Mouse (Mus musculus) heart, embryonic 13.5 days (tissue): ENCODE measurements at regions not wholly inside any gene's neighbourhood (a gene's known extent, or its start where the extent isn't known, plus 50 kb on each side); places are given as distances from the start of the nearest gene placed in this dataset.

Source experiments
- ATAC-seq: fragments of 200-750 bp; cut with Nextera tagmentation; 2 replicates; pipeline ENCODE4 v1.8.0; 2017; ENCODE audit warnings: moderate TSS enrichment; ENCODE audit not compliant: insufficient number of reproducible peaks, low FRiP score, low TSS enrichment; ENCODE audit errors: extremely low read depth
- H3K27ac ChIP-seq: fragments of 300-500 bp; sonication (generic); replicated peaks from 2 replicates; pipeline ENCODE4 v1.5.1; 2015; ENCODE audit warnings: moderate library complexity, mild to moderate bottlenecking, inconsistent platforms
- H3K27me3 ChIP-seq: fragments of 300-500 bp; sonication (generic); replicated peaks from 2 replicates; pipeline ENCODE4 v1.6.1; 2015; ENCODE audit warnings: mild to moderate bottlenecking, inconsistent platforms
- H3K36me3 ChIP-seq: fragments of 300-500 bp; sonication (generic); 2 replicates; pipeline ENCODE4 v1.6.1; 2015; ENCODE audit warnings: mild to moderate bottlenecking, inconsistent platforms
- H3K4me1 ChIP-seq: fragments of 300-500 bp; sonication (generic); 2 replicates; pipeline ENCODE4 v1.6.1; 2015; ENCODE audit warnings: inconsistent platforms
- H3K4me2 ChIP-seq: fragments of 300-500 bp; sonication (generic); 2 replicates; pipeline ENCODE4 v1.6.1; 2015; ENCODE audit warnings: inconsistent platforms, mild to moderate bottlenecking, moderate library complexity
- H3K4me3 ChIP-seq: fragments of 300-500 bp; sonication (generic); 2 replicates; pipeline ENCODE4 v1.5.1; 2015; ENCODE audit warnings: moderate library complexity, mild to moderate bottlenecking, inconsistent platforms
- H3K9ac ChIP-seq: fragments of 300-500 bp; sonication (generic); 2 replicates; pipeline ENCODE4 v1.6.1; 2015; ENCODE audit warnings: inconsistent platforms, mild to moderate bottlenecking, moderate library complexity
- H3K9me3 ChIP-seq: fragments of 300-500 bp; sonication (generic); 2 replicates; pipeline ENCODE4 v1.6.1; 2016; ENCODE audit warnings: inconsistent platforms
- whole genome bisulfite sequencing: fragments of 180-500 bp; shearing (Covaris S2); methylation state at CpG from one replicate; pipeline ENCODE4 v1.1.7; 2015; ENCODE audit warnings: mixed read lengths; 5-methylcytosine and 5-hydroxymethylcytosine counted together

DNA sequence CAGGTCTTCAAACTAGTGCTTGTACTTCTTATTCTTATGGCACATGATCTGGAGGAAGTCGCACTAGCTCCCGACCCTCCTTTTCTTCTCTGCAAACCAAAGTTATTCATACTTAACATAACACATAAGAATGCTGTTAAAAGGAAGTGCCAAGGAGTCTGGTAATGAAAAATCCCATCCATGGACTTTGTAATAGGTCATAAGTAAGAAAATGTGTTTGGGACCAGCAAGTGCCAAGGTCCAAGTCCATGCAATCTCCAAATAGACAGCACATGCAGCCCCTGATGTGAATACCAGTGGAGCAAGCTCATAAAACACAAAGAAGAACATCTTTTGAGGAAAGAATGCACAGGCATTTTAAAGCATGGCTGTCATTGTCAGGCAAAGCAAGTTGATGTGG lies 481.4 kb downstream of the Nuf2 start:
- Histone ChIP-seq H3K9ac (no peak overlapping the region), H3K4me3 (no peak overlapping the region), H3K27ac (no peak overlapping the region), H3K9me3 (no peaks in the 10 kb centered on the region), H3K27me3 (no peaks in the 10 kb centered on the region), H3K36me3 (no peaks in the 10 kb centered on the region), H3K4me1 (no peaks in the 10 kb centered on the region), H3K4me2 (no peak overlapping the region)
- WGBS: 85% methylated on average over 2 of the region's 2 CpGs
- ATAC-seq: no peak

DNA sequence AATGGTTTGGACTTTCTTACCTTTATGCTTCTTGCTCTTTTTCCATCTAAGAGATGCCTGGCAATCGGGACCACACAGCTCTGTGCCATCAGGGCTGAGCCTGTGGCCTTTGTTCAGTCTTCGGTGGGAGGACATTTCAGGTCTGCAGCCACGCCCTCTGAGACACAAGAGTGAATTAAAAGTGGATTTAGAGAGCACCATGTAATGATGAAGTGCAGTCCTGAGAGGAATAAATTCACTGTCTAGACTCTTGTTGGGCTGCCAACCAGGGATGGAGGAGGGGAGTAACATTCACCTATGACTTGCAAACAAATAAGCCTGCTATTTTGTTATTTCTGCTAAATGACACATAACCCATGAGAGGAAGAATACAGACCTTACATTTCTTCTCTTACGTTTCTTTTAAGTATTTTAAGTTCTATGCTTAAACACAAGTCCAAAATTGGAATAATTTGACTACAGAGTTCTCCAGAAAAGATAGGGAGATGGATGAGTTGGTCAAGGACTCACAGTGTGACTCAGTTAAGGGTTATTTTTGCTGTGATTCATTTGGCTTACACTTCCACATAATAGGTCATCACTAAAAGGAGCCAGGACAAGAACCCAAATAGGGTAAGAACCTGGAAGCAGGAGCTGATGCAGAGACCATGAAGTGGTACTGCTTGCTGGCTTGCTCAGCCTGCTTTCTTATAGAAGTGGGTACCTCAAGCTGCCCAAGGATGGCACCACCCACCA lies 484.3 kb downstream of the Nuf2 start:
- H3K27me3 ChIP-seq: no peaks in the 10 kb centered on the region
- H3K27ac ChIP-seq: no peak overlapping the region
- H3K4me2 ChIP-seq: no peak overlapping the region
- no peak overlapping the region for H3K4me3 ChIP-seq
- no peaks in the 10 kb centered on the region for H3K9me3 ChIP-seq
- ATAC-seq: no peak
- no peaks in the 10 kb centered on the region for H3K4me1 ChIP-seq
- no peaks in the 10 kb centered on the region for H3K36me3 ChIP-seq
- no peak overlapping the region for H3K9ac ChIP-seq
- WGBS: 75% methylated on average over 4 of the region's 4 CpGs

GRCm38 (mm10) chr1:169033517-169033916 lies 497.7 kb downstream of the Nuf2 start:
- H3K4me3 ChIP-seq: no peak overlapping the region
- no peak for ATAC-seq
- 76% methylated on average over 1 of the region's 1 CpGs for WGBS
- H3K9ac ChIP-seq: no peak overlapping the region
- H3K4me2 ChIP-seq: no peak overlapping the region
- no peaks in the 10 kb centered on the region for H3K4me1 ChIP-seq
- H3K36me3 ChIP-seq: no peaks in the 10 kb centered on the region
- H3K27me3 ChIP-seq: no peaks in the 10 kb centered on the region
- no peaks in the 10 kb centered on the region; the same call in 1 of the 2 replicates for H3K9me3 ChIP-seq
- H3K27ac ChIP-seq: no peak overlapping the region

- no peaks in the 10 kb centered on the region; the same call in 1 of the 2 replicates for H3K9me3 ChIP-seq
- H3K4me1 ChIP-seq: no peaks in the 10 kb centered on the region
- H3K9ac ChIP-seq: no peak overlapping the region
- no peak overlapping the region for H3K27ac ChIP-seq
- no peak for ATAC-seq
- no peaks in the 10 kb centered on the region for H3K36me3 ChIP-seq
- H3K4me2 ChIP-seq: no peak overlapping the region
- H3K27me3 ChIP-seq: no peaks in the 10 kb centered on the region
- WGBS: 60% methylated on average over 8 of the region's 8 CpGs
- no peak overlapping the region for H3K4me3 ChIP-seq
Observed at GRCm38 (mm10) chr1:169031849-169032542, 499.3 kb downstream of the Nuf2 start.

GRCm38 (mm10) chr1:169027706-169028105 lies 503.6 kb downstream of the Nuf2 start:
- no peak overlapping the region for H3K27ac ChIP-seq
- no peaks in the 10 kb centered on the region for H3K27me3 ChIP-seq
- H3K9ac ChIP-seq: no peak overlapping the region
- no peaks in the 10 kb centered on the region for H3K9me3 ChIP-seq
- no peaks in the 10 kb centered on the region for H3K36me3 ChIP-seq
- H3K4me2 ChIP-seq: no peak overlapping the region
- H3K4me3 ChIP-seq: no peak overlapping the region
- no peak for ATAC-seq
- WGBS: 77% methylated on average over 6 of the region's 6 CpGs
- no peaks in the 10 kb centered on the region for H3K4me1 ChIP-seq

DNA sequence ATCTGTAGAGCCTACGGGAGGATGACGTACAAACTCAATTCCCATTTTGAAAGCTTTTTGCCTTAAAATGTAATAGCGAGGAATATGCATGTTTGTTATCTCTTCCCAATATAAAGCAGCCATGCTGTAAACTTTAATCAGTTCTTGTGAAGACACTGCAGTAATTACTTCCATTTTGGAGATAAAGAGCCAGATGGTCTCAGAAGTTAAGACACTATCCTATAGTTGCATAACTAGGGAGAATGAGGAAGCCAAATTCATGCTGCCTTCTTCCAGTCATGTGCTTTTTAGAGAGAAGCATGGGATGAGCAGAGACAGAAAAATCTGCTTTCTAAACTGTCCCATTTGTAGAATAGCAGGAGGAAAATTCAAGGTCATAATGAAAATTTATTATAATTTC lies 504.0 kb downstream of the Nuf2 start:
- Histone ChIP-seq H3K27ac (no peak overlapping the region), H3K4me3 (no peak overlapping the region), H3K9ac (no peak overlapping the region), H3K36me3 (no peaks in the 10 kb centered on the region), H3K27me3 (no peaks in the 10 kb centered on the region), H3K4me1 (no peaks in the 10 kb centered on the region), H3K9me3 (no peaks in the 10 kb centered on the region), H3K4me2 (no peak overlapping the region)
- WGBS: 81% methylated on average over 3 of the region's 3 CpGs
- no peak for ATAC-seq

DNA sequence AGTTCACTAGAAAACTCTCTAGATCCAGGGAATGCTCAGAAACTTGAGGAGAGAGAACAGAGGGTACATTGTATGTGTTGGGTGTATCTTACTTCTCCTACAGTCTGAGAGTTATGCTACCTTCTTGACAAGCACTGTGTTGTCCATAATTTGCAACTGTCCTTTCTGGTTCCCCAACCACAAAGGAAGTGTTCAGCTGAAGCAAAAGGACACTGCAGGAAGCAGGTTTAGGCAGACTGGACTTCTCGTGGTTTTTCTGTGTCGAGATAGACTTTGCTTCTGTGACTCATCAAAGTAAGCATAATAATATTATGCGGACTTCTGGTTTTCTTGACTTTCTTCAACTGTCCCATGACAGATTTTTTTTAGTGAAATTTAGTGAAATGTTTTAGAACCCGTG lies 506.7 kb downstream of the Nuf2 start:
- no peak overlapping the region for H3K9ac ChIP-seq
- no peaks in the 10 kb centered on the region for H3K36me3 ChIP-seq
- no peak overlapping the region for H3K4me2 ChIP-seq
- no peak overlapping the region for H3K4me3 ChIP-seq
- no peak for ATAC-seq
- H3K27me3 ChIP-seq: no peaks in the 10 kb centered on the region
- H3K9me3 ChIP-seq: no peaks in the 10 kb centered on the region
- 73% methylated on average over 4 of the region's 4 CpGs for WGBS
- no peak overlapping the region for H3K27ac ChIP-seq
- no peaks in the 10 kb centered on the region for H3K4me1 ChIP-seq

GRCm38 (mm10) chr1:168991506-168992244 lies 539.6 kb downstream of the Nuf2 start:
- no peak overlapping the region for H3K9ac ChIP-seq
- no peaks in the 10 kb centered on the region for H3K4me1 ChIP-seq
- no peaks in the 10 kb centered on the region for H3K36me3 ChIP-seq
- H3K27ac ChIP-seq: no peak overlapping the region
- H3K27me3 ChIP-seq: no peaks in the 10 kb centered on the region
- WGBS: 78% methylated on average over 14 of the region's 14 CpGs
- ATAC-seq: no peak
- H3K9me3 ChIP-seq: no peaks in the 10 kb centered on the region
- no peak overlapping the region for H3K4me3 ChIP-seq
- no peak overlapping the region for H3K4me2 ChIP-seq

GRCm38 (mm10) chr1:168975037-168975698 lies 543.1 kb upstream of the Pbx1 start:
- H3K4me1 ChIP-seq: no peaks in the 10 kb centered on the region
- no peak overlapping the region for H3K27ac ChIP-seq
- H3K4me2 ChIP-seq: no peak overlapping the region
- H3K9me3 ChIP-seq: no peaks in the 10 kb centered on the region
- H3K27me3 ChIP-seq: no peaks in the 10 kb centered on the region
- no peaks in the 10 kb centered on the region for H3K36me3 ChIP-seq
- H3K4me3 ChIP-seq: no peak overlapping the region
- ATAC-seq: no peak
- 82% methylated on average over 8 of the region's 8 CpGs for WGBS
- H3K9ac ChIP-seq: no peak overlapping the region

GRCm38 (mm10) chr1:168969402-168969801 lies 537.3 kb upstream of the Pbx1 start:
- peak overlapping the region; percentile 13; the same call in 1 of the 2 replicates for H3K4me2 ChIP-seq
- no peak for ATAC-seq
- H3K27ac ChIP-seq: peak overlapping the region; percentile 50; the same call in 1 of the 2 replicates

DNA sequence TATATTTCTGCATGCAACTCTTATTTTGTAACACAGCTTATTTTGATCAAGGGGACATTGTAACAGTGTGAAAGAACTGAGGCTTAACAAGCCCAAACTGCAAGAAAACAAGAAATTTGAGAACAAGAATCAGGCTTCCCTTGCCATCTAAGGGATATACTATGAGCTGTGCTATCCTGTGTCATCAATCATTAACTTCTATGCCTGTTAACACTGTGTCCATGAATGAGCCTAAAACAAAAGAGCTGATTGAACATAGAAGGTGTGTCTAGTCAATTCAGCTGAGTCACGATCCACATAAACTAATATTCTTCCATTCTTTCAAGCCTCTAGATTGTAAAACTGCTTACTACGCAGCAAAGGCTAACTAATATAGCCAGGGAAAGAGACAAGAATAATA lies 535.3 kb upstream of the Pbx1 start:
- H3K9ac ChIP-seq: no peak overlapping the region
- no peak overlapping the region for H3K27ac ChIP-seq
- H3K36me3 ChIP-seq: no peaks in the 10 kb centered on the region
- H3K27me3 ChIP-seq: no peaks in the 10 kb centered on the region
- H3K9me3 ChIP-seq: no peaks in the 10 kb centered on the region
- WGBS: 72% methylated on average over 2 of the region's 2 CpGs
- no peak overlapping the region for H3K4me2 ChIP-seq
- no peak overlapping the region for H3K4me3 ChIP-seq
- H3K4me1 ChIP-seq: peaks cover 5% of the 10 kb centered on the region; the same call in 1 of the 2 replicates
- no peak for ATAC-seq

More at GRCm38 (mm10) chr1:168969402-168969801, 537.3 kb upstream of the Pbx1 start:
- 34% methylated on average over 5 of the region's 5 CpGs for WGBS
- Histone ChIP-seq H3K36me3 (no peaks in the 10 kb centered on the region), H3K4me1 (peaks cover 5% of the 10 kb centered on the region; the same call in 1 of the 2 replicates), H3K27me3 (no peaks in the 10 kb centered on the region), H3K9ac (no peak overlapping the region), H3K9me3 (no peaks in the 10 kb centered on the region), H3K4me3 (no peak overlapping the region)
